Mouse (Mus musculus): ENCODE data around the gene Ephx3. TPM values are rescaled to one million over a fixed set of nuclear protein-coding genes. Genes with fewer than 3 reads are reported as not detected.

Gene Ephx3
- total and polyA plus RNA-seq, 3 experiments: 0.24 to 0.30 TPM; not detected in 1

GRCm38 (mm10) chr17:32235534-32236191 lies 46.3 kb upstream of the Ephx3 start:
- Histone ChIP-seq H3K4me1 (ENCODE audit: control insufficient read depth in 1 of 2, insufficient read depth in 2 of 2) (peaks cover 0 to 33% of the 10 kb centered on the region in 2 experiments; a peak in 2 of 4 replicates), H3K27ac (ENCODE audit: insufficient read depth, low read depth) (no peak overlapping the region), H3K27me3 (replicated peaks) (no peaks in the 10 kb centered on the region), H3K9ac (ENCODE audit: insufficient read depth, low read depth) (no peak overlapping the region), H3K79me2 (replicated peaks; ENCODE audit: control insufficient read depth, extremely low read depth, insufficient read depth, poor library complexity, severe bottlenecking) (peaks cover 88% of the 10 kb centered on the region), H3K36me3 (replicated peaks in 1 of 2; ENCODE audit: control insufficient read depth in 1 of 2, insufficient read depth in 1 of 2, low read length in 1 of 2) (peaks cover 12 to 64% of the 10 kb centered on the region in 2 experiments), H3K9me3 (replicated peaks; ENCODE audit: low read length) (no peaks in the 10 kb centered on the region), H3K4me2 (ENCODE audit: insufficient read depth, low read depth, poor library complexity, severe bottlenecking) (no peak overlapping the region), H3K4me3 (replicated peaks in 1 of 3; ENCODE audit: low read depth in 2 of 3, low read length in 2 of 3, poor library complexity in 1 of 3) (no peak overlapping the region)
- dilution Hi-C loops (cut with MboI; ENCODE audit: extremely low pct_ligation_motif_present, extremely low pct_unique_long_range_greater_than_20kb, low sequenced_read_pairs) (no loop called here), in situ Hi-C loops (cut with MboI; ENCODE audit: low pct_ligation_motif_present, low pct_unique_long_range_greater_than_20kb, low sequenced_read_pairs) (no loop called here)
- no peak for DNase-seq (ENCODE audit: extremely low read depth)
- TF ChIP-seq RAD21 (IDR thresholded peaks at IDR 0.05; ENCODE audit: low read depth, low read length): no peak
- no peak for TF ChIP-seq SMC3 (IDR thresholded peaks at IDR 0.05; ENCODE audit: low read depth, low read length)
- no peak for TF ChIP-seq MEF2A (IDR thresholded peaks at IDR 0.05; ENCODE audit: borderline replicate concordance, low read depth, low read length)
- no peak for TF ChIP-seq KAT2A (IDR thresholded peaks at IDR 0.05; ENCODE audit: insufficient replicate concordance, low read length)
- TF ChIP-seq IRF4 (IDR thresholded peaks at IDR 0.05; ENCODE audit: low read depth, low read length): no peak
- TF ChIP-seq UBTF (IDR thresholded peaks at IDR 0.05; ENCODE audit: low read depth, low read length): no peak
- TF ChIP-seq JUND (conservative IDR thresholded peaks at IDR 0.05; ENCODE audit: low read depth, low read length): no peak
- TF ChIP-seq USF2 (conservative IDR thresholded peaks at IDR 0.05; ENCODE audit: low read depth, low read length): no peak
- no peak for TF ChIP-seq USF1 (IDR thresholded peaks at IDR 0.05; ENCODE audit: low read depth, low read length)
- TF ChIP-seq JUN (IDR thresholded peaks at IDR 0.05; ENCODE audit: insufficient read depth, low read depth, low read length): no peak
- TF ChIP-seq BHLHE40 (IDR thresholded peaks at IDR 0.05; ENCODE audit: low read depth, low read length): no peak
- TF ChIP-seq E2F4 (IDR thresholded peaks at IDR 0.05; ENCODE audit: insufficient replicate concordance, low read depth, low read length): no peak
- no peak for TF ChIP-seq MYC (IDR thresholded peaks at IDR 0.05; ENCODE audit: low read depth, low read length)
- TF ChIP-seq ETS1 (conservative IDR thresholded peaks at IDR 0.05; ENCODE audit: low read depth, low read length): no peak
- no peak for TF ChIP-seq CHD1 (IDR thresholded peaks at IDR 0.05; ENCODE audit: low read depth, low read length)
- TF ChIP-seq CTCF (conservative IDR thresholded peaks at IDR 0.05 in 1 of 2, IDR thresholded peaks at IDR 0.05 in 1 of 2; ENCODE audit: low read depth in 2 of 2, low read length in 2 of 2): no peak
- no peak for TF ChIP-seq ZKSCAN1 (IDR thresholded peaks at IDR 0.05; ENCODE audit: borderline replicate concordance, low read depth, low read length)
- no peak for TF ChIP-seq ZC3H11A (IDR thresholded peaks at IDR 0.05; ENCODE audit: low read depth, low read length)

GRCm38 (mm10) chr17:32233174-32233573 lies 43.8 kb upstream of the Ephx3 start:
- dilution Hi-C loops (cut with MboI; ENCODE audit: extremely low pct_ligation_motif_present, extremely low pct_unique_long_range_greater_than_20kb, low sequenced_read_pairs): no loop called here
- peaks cover 21 to 68% of the 10 kb centered on the region in 2 experiments for H3K36me3 ChIP-seq (replicated peaks in 1 of 2; ENCODE audit: control insufficient read depth in 1 of 2, insufficient read depth in 1 of 2, low read length in 1 of 2)

More at GRCm38 (mm10) chr17:32233174-32233573, 43.8 kb upstream of the Ephx3 start:
- Histone ChIP-seq H3K4me1 (ENCODE audit: control insufficient read depth in 1 of 2, insufficient read depth in 2 of 2) (peaks cover 0 to 35% of the 10 kb centered on the region in 2 experiments; a peak in 2 of 4 replicates), H3K27ac (ENCODE audit: insufficient read depth, low read depth) (no peak overlapping the region), H3K79me2 (replicated peaks; ENCODE audit: control insufficient read depth, extremely low read depth, insufficient read depth, poor library complexity, severe bottlenecking) (peaks cover 81% of the 10 kb centered on the region), H3K9ac (ENCODE audit: insufficient read depth, low read depth) (no peak overlapping the region), H3K9me3 (replicated peaks; ENCODE audit: low read length) (no peaks in the 10 kb centered on the region), H3K4me2 (ENCODE audit: insufficient read depth, low read depth, poor library complexity, severe bottlenecking) (no peak overlapping the region), H3K4me3 (replicated peaks in 1 of 3; ENCODE audit: low read depth in 2 of 3, low read length in 2 of 3, poor library complexity in 1 of 3) (no peak overlapping the region), H3K27me3 (replicated peaks) (no peaks in the 10 kb centered on the region)
- TF ChIP-seq IRF4 (IDR thresholded peaks at IDR 0.05; ENCODE audit: low read depth, low read length) (no peak), MXI1 (IDR thresholded peaks at IDR 0.05; ENCODE audit: low read depth, low read length) (no peak), CTCF (conservative IDR thresholded peaks at IDR 0.05 in 1 of 2, IDR thresholded peaks at IDR 0.05 in 1 of 2; ENCODE audit: low read depth in 2 of 2, low read length in 2 of 2) (no peak), RCOR1 (conservative IDR thresholded peaks at IDR 0.05; ENCODE audit: low read depth, low read length) (no peak), SIN3A (IDR thresholded peaks at IDR 0.05; ENCODE audit: low read length) (no peak), USF2 (conservative IDR thresholded peaks at IDR 0.05; ENCODE audit: low read depth, low read length) (no peak), ZMIZ1 (IDR thresholded peaks at IDR 0.05; ENCODE audit: low read depth, low read length) (no peak), TCF12 (IDR thresholded peaks at IDR 0.05; ENCODE audit: low read depth, low read length) (no peak), ZKSCAN1 (IDR thresholded peaks at IDR 0.05; ENCODE audit: borderline replicate concordance, low read depth, low read length) (no peak), SMC3 (IDR thresholded peaks at IDR 0.05; ENCODE audit: low read depth, low read length) (no peak), ETS1 (conservative IDR thresholded peaks at IDR 0.05; ENCODE audit: low read depth, low read length) (no peak)
- in situ Hi-C loops (cut with MboI; ENCODE audit: low pct_ligation_motif_present, low pct_unique_long_range_greater_than_20kb, low sequenced_read_pairs): no loop called here
- DNase-seq (ENCODE audit: extremely low read depth): no peak
